Mouse (Mus musculus): ENCODE data around the gene E130114P18Rik.

E130114P18Rik gene

DNA sequence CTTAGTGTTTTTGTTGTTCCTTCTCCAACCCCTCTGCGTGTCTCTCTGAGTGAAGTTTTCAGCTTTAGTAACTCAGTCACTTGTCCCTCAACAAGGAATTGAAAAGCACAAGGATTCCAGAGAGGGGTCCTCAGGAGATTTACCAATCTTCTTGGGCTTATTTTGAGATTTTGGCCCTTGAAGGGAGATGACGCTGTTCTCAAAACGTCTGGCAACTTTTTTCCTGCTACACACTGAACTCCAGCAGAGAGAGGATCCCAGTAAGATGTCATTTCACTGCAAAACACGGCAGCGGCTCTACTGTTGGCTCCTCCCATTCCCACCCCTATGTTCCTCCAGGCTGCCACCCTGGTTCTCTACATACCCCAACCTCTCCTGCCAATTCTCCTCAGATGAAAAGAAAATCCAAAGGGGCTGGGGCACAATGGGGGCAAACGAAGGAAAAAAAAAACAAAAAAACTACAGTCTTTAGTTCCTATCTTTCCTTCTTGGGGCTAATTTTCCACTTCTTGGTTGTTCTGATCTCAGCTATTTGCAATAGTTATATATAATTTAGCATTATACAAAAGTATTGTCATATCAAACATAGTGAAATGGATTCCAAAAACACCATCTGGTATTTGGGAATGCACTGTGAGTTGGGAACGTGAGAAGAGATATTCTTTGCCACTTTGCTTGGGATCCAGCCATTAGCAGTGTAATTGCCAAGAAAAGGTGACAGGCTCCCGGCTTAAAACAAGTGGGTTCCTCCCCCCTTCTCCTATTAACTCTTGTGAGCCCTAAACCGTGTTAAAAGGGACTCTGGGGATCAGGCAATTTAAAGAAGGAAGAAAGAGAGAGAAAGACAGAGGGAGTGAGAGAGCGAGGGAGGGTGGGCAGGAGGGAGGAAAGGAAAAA is 167.8 kb downstream of the E130114P18Rik start:
- no peak for DNase-seq (ENCODE audit: low read depth, low spot score)

DNA sequence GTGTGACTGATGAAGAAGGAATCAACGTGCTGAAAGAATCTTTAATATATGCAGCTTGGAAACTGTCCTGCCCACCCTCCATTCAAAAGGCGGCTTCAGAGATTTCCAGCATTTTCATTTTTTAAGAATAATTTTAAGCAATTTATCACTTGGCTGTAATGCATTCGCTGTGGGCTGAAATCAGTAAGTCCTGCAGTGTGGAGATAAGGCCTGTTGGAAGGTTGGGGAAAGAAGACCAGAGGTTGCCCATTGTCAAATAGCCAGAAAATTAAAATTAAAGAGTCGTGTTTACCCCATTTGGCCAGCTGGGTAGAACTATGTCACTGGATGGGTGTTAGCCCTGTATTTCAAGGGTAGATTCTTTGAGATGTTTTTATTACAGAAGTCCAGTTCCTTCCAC is 168.5 kb downstream of the E130114P18Rik start:
- DNase-seq (ENCODE audit: low read depth, low spot score): no peak

DNA sequence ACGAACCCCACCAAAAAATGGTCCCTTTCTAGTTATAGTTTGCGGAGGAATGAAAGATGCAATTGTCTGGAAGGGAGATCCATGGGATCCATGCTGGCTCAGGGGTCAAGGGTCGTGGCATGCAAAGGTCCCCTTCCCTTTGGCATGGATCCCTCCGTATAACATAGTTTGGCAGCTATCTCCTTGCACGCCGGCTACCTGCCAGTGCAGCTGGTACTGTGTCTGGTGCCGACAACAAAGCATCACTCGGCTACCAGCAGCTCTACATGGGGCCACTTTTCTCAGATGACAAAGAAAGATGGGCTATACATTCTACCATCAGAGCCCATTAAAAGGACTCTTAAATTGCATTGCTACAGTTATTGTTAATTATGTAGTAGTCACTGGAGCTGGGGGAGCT is 169.2 kb downstream of the E130114P18Rik start:
- no peak for DNase-seq (ENCODE audit: low read depth, low spot score)

GRCm38 (mm10) chr4:97608134-97608533 is 169.7 kb downstream of the E130114P18Rik start:
- DNase-seq (ENCODE audit: low read depth, low spot score): no peak

DNA sequence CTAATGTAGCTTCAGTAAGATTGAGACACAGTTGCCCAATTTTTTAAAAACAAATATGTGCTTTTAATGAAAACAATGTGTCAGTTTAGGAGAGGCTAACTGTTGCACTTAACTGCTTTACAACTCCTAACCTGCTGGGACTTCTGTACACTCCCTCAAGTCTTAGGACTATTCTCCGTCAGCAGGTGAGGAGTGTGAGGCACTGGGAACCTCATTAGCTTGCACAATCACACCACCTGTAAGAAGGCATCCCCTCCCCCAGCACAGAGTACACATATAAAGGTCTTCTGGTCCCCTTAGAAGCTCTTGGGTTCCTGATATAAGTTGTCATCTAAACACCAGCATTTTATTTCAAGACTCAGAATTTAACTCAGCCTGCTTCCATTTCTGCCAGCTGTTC is 170.7 kb downstream of the E130114P18Rik start:
- no peak for DNase-seq (ENCODE audit: low read depth, low spot score)

- no peak for DNase-seq (ENCODE audit: low read depth, low spot score)
Measured at GRCm38 (mm10) chr4:97606524-97606923, 171.4 kb downstream of the E130114P18Rik start.

DNA sequence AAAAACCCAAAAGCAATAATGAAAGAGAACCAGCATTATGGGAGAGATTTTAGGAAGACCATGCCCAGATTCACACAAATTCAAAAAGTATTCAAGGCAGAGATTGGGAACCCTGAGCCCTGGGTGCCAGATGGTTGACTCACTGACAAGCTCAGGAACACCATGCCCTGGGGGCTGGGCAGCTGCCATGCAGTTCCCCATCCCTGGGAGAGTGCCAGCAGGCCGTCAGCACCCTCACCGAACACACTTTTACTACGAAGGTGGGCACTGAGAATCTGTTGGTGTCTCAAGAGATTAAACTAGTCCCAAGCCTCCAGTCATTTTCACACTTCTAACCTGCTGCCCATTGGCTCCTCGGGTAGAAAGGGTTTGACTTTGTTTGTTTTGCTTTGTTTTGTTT is 175.3 kb downstream of the E130114P18Rik start:
- no peak for DNase-seq (ENCODE audit: low read depth, low spot score)

- no peak for DNase-seq (ENCODE audit: low read depth, low spot score)
Measured at GRCm38 (mm10) chr4:97600875-97601835, 176.7 kb downstream of the E130114P18Rik start.

- no peak for DNase-seq (ENCODE audit: low read depth, low spot score)
Measured at GRCm38 (mm10) chr4:97597443-97597842, 180.4 kb downstream of the E130114P18Rik start.

DNA sequence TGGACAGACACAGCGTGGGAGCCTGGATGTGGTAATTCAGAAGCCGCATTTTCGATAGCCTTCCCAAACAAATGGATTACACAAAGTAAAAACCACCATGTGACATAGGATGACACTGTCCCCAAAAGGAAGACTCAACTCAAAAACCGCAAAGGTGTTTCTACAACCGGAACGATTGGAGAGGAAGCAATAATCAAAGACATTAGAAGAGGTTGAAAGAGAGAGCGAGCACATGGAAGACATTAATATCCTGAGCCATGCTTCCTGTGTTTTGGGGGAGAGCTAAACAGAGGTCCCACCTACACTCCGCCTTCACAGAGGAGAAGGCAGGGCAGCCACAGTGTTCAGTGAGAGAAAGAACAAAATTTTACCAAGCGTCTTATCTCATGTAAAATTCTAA is 181.5 kb downstream of the E130114P18Rik start:
- no peak for DNase-seq (ENCODE audit: low read depth, low spot score)

GRCm38 (mm10) chr4:97593869-97594268 is 184.0 kb downstream of the E130114P18Rik start:
- DNase-seq (ENCODE audit: low read depth, low spot score): no peak

GRCm38 (mm10) chr4:97589790-97590189 is 188.1 kb downstream of the E130114P18Rik start:
- DNase-seq (ENCODE audit: low read depth, low spot score): no peak

GRCm38 (mm10) chr4:97587412-97588010 is 190.4 kb downstream of the E130114P18Rik start:
- no peak for DNase-seq (ENCODE audit: low read depth, low spot score)

DNA sequence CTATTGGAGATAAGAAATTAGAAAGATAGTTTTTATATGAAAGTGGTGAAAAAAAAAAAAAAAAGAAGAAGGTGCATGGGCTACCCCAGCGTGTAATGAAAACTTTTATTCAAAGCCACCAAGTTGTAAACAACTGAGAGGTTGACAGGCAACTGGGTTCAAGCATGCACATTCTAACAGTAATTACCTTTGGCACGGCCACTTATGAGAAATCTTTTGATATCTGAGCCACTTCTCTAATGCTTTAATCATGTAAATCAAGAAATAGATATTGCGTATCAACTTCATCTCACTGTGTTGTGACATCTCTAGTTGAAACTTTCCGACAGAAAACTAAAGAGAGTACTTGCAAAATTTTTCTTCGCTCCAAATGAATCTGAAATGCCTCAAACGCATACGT is 192.7 kb downstream of the E130114P18Rik start:
- DNase-seq (ENCODE audit: low read depth, low spot score): no peak

DNA sequence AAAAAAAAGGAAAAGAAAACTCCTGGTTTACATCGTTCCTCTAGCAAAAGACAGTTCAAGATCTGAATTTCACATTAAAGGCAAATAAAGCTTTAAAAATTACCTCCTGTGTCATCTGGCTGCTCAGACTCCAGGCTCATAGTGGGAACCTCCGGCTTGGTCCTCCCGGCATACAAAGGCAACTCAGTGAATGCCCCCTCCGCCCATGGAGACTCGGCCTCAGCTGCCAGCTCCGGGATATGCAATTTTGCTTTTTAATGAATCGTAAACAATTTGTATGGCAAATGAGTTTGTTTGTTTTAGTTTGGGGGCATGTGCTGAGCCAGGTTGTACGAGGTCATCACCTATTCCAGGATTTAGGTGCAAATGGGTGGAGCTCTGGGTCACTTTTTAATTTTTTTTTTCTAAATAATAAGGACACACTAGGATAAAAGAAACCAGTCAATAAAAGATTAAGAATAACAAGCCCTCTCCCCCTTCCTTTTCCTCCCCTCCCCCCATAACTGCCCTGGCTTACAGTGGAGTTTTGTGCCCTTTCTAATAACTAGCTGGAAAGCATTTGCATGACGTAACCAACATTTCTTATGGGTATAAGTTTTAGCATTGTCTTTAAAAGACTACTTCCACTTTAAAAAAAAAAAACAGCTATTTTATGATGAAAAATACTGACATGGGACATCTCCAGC is 193.3 kb downstream of the E130114P18Rik start:
- DNase-seq (ENCODE audit: low read depth, low spot score): no peak

- DNase-seq (ENCODE audit: low read depth, low spot score): no peak
Measured at GRCm38 (mm10) chr4:97582796-97583430, 195.0 kb downstream of the E130114P18Rik start.

DNA sequence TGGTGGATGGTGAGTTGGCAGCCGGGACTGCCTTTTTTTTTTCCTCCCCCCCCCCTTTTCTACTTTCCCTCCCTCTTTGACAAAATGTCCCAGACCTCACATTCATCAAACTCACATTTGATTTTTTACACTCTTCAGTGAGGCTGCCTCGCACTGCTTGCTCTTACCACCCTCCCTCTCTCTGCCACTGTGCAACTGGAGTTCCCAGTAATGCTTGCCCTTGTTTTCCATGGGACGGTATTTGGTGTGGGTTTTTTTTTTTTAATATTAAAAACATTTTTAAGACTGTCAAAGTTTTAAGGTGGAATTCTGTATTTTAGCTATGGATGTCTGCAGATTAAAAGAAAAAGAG is 195.8 kb downstream of the E130114P18Rik start:
- no peak for DNase-seq (ENCODE audit: low read depth, low spot score)

- DNase-seq (ENCODE audit: low read depth, low spot score): no peak
Measured at GRCm38 (mm10) chr4:97581314-97582063, 196.4 kb downstream of the E130114P18Rik start.

- DNase-seq (ENCODE audit: low read depth, low spot score): no peak
Measured at GRCm38 (mm10) chr4:97580906-97581305, 197.0 kb downstream of the E130114P18Rik start.

DNA sequence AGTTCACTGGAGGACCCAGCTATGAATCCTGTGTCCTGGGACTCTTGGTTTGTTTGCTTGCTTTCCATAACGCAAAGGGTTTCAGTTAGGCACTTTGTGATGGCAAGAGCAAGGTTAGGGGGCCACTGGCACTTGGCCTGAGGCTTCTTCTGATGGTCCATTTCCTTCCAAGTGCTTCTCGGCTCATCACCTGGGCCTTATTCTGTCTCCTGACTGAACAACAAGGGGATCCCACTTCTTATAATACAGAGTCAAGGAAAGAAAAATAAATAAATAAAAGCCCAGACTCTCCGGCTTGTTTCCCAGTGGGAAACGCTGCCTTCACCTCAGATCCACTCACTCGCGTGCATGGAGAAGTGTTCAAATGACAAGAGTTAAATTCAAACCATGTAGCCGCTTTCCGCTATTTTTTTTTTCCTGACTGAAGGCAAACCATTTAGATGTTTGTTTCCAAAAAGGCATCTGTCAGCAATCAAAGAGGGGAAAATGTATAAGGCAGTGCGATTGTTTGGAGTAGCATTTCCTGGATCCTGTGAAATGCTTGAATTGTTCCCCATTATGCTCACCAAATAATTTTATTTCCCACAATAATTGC is 199.2 kb downstream of the E130114P18Rik start:
- DNase-seq (ENCODE audit: low read depth, low spot score): no peak
